Mouse (Mus musculus): ENCODE measurements around the gene Gm26566.
"Not testable (repeated sequence)": the region's sequence is repeated elsewhere in the genome, so short reads cannot be mapped to it uniquely, and the experiment has no call there.

DNA sequence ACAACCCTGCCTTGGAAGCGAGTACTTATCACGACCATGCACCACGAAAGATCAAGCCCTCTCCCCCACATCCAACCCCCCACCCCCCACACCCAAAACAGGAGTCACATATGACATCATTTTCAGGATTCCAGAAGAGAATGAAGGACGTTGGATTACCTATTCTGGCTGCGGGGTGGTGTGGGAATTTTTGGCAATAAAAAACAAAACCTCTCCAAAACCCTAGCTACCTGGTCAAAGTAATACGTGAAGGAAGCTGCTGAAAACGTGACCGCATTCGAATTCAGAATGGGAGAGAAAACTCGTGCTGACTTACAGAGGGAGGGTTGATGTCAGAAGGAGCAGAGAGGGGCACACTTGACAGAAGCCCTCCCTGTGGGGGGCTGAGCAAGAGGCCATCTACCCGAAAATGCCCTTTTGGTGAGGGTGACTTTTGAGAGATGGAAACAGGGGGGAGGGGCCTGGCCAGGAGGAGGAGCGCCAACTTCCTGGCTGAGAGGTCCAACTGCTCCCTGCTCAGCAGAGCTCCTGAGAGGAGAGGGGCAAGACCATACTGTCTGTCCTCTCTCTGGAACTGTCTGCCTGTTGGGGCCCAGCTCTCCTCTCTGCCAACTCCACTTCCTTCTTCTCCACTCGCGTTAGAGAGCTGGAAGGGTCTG, 38.1 kb downstream of the Gm26566 start, which contains the start of gene Gm13283:
- TF ChIP-seq ZNF384 (IDR thresholded peaks at IDR 0.05; ENCODE audit: low read depth, low read length); MAFK (IDR thresholded peaks at IDR 0.05; ENCODE audit: insufficient read depth, low read depth, low read length); HCFC1 (IDR thresholded peaks at IDR 0.05; ENCODE audit: borderline replicate concordance, insufficient read depth, low read length): not testable (repeated sequence)
